Mouse (Mus musculus) naive thymus-derived CD4-positive, alpha-beta T cell, adult 2 months (primary cell): Measurements from ENCODE around the gene Rgs8.

Source experiments
- DNase-seq: peaks from one replicate; pipeline ENCODE4 v3.0.0-alpha.2; 2011; ENCODE audit warnings: low read depth

Gene Rgs8

GRCm38 (mm10) chr1:153708626-153709025, 55.8 kb downstream of the Rgs8 start:
- DNase-seq: no peak

- DNase-seq: no peak
Measured at GRCm38 (mm10) chr1:153709451-153709850, 56.6 kb downstream of the Rgs8 start.

- no peak for DNase-seq
Measured at GRCm38 (mm10) chr1:153711544-153712262, 58.9 kb downstream of the Rgs8 start.

GRCm38 (mm10) chr1:153712633-153713032, 59.8 kb downstream of the Rgs8 start:
- DNase-seq: no peak

- no peak for DNase-seq
Measured at GRCm38 (mm10) chr1:153717990-153718389, 65.2 kb downstream of the Rgs8 start.

- no peak for DNase-seq
Measured at GRCm38 (mm10) chr1:153720935-153721334, 68.1 kb downstream of the Rgs8 start.

GRCm38 (mm10) chr1:153721565-153722310, 68.9 kb downstream of the Rgs8 start:
- no peak for DNase-seq

- peak; percentile 71 for DNase-seq
Measured at GRCm38 (mm10) chr1:153723426-153723825, 70.6 kb downstream of the Rgs8 start.

- DNase-seq: no peak
Measured at GRCm38 (mm10) chr1:153726636-153727035, 73.8 kb downstream of the Rgs8 start.

- peak; percentile 22 for DNase-seq
Measured at GRCm38 (mm10) chr1:153729806-153730205, 77.0 kb downstream of the Rgs8 start.

- DNase-seq: no peak
Measured at GRCm38 (mm10) chr1:153730671-153731070, 77.8 kb downstream of the Rgs8 start.

- no peak for DNase-seq
Measured at GRCm38 (mm10) chr1:153733181-153733580, 80.4 kb downstream of the Rgs8 start.

- DNase-seq: no peak
Measured at GRCm38 (mm10) chr1:153734866-153735265, 82.0 kb downstream of the Rgs8 start.

GRCm38 (mm10) chr1:153736096-153736495, 83.3 kb downstream of the Rgs8 start:
- no peak for DNase-seq

- no peak for DNase-seq
Measured at GRCm38 (mm10) chr1:153737101-153738085, 84.6 kb downstream of the Rgs8 start.

GRCm38 (mm10) chr1:153739437-153740015, 86.7 kb downstream of the Rgs8 start:
- no peak for DNase-seq

- peak; percentile 49 for DNase-seq
Measured at GRCm38 (mm10) chr1:153740145-153740544, 87.3 kb downstream of the Rgs8 start, which contains the start of gene Rgs16. TSS of gene Rgs16 (plus strand) at chr1:153740349.

- DNase-seq: no peak
Measured at GRCm38 (mm10) chr1:153740775-153741400, 88.1 kb downstream of the Rgs8 start.

- DNase-seq: no peak
Measured at GRCm38 (mm10) chr1:153741551-153742316, 88.9 kb downstream of the Rgs8 start.

GRCm38 (mm10) chr1:153742374-153743155, 89.7 kb downstream of the Rgs8 start:
- peak; percentile 83 for DNase-seq
